Mouse (Mus musculus): ENCODE measurements around the gene Abhd10.

Abhd10 gene

GRCm38 (mm10) chr16:45742615-45743476 is at the start of gene Abhd10:
Abhd10 (minus strand) TSS chr16:45742955.
- peak; percentile 96 for DNase-seq (ENCODE audit: low read depth)

DNA sequence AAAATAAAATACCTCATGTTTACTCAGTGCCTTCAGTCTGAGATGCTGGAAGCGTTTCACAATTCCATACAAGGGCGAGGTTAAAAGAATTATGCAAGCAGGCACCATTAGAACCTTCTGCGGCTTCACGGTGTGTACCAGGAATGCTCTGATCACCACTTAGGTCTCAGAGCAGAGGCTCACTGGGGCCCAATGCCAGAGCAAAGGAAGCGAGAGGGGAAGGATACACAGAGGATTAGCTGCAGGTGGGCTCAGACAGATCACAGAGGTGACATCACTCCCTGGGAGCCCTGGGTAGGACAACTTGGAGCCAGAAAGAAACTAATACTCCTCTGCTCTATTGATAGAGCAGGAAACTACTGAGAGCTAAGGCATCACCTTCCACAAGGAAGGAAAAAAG is 48.5 kb upstream of the Abhd10 start:
- no peak for DNase-seq (ENCODE audit: low read depth)

DNA sequence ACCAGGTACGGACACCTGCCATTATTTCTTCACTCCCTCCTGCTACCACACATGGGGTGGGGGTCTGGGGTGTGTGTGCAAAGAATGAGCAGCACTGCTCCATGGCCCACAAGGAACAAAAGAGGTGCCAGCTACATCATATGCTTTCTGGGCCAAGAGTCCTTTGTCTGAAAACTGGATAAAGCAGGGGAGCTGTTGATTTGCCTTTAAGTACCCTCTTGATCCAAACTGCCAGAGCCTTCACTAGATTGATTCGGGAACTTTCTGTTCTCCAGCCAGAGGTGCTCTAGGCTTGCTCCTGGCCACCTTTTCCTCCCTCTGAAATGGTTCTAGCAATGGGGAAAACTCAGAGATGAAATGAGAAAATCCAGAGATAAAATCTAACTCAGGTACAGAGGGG is 46.6 kb upstream of the Abhd10 start:
- DNase-seq (ENCODE audit: low read depth) = no peak

GRCm38 (mm10) chr16:45787650-45788049 is 44.9 kb upstream of the Abhd10 start:
- no peak for DNase-seq (ENCODE audit: low read depth)

GRCm38 (mm10) chr16:45786639-45787038 is 43.9 kb upstream of the Abhd10 start:
- DNase-seq (ENCODE audit: low read depth) = peak; percentile 81

GRCm38 (mm10) chr16:45780001-45780400 is 37.2 kb upstream of the Abhd10 start:
- DNase-seq (ENCODE audit: low read depth) = no peak

DNA sequence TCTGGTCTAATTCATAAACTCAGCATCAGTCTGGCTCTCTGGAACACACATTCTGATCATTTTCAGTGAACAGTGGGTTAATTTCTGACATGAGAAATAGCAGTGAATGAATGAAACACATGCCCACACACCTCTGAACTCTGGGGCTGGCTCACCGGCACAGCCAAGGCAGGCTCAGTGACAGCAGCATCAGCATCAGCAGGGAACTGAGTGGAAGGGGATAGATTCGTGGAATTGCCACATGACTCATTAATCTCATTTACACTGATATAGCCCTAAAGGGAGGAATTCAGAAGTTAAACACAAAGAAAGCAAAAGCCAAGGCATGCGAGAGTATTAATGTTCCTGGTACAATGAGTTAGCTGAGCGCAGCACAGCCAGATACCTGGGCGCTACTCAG is 32.1 kb upstream of the Abhd10 start:
- DNase-seq (ENCODE audit: low read depth) = no peak

DNA sequence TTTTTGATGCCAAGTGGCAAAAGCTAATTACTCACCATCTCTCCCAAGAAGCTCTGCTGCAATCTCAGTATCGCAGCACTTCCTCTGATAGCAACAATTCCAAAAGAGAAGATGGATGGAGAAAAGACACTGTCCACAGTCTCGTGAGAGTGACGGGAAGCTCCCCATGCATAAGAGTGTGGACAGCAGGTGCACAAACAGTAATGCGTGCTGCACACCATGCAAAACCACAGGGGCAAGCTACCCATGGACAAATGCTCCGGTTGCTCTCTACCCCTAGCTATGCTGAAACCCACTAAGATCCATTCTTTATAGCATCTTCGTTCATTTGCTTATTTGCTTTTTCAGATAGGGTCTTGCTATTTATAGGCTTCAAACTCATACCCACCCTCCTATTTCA is 28.2 kb upstream of the Abhd10 start:
- DNase-seq (ENCODE audit: low read depth) = no peak

- no peak for DNase-seq (ENCODE audit: low read depth)
These were observed 25.3 kb upstream of the Abhd10 start for GRCm38 (mm10) chr16:45767853-45768640.

- DNase-seq (ENCODE audit: low read depth) = no peak
These were observed 24.7 kb upstream of the Abhd10 start for GRCm38 (mm10) chr16:45767434-45767833.

DNA sequence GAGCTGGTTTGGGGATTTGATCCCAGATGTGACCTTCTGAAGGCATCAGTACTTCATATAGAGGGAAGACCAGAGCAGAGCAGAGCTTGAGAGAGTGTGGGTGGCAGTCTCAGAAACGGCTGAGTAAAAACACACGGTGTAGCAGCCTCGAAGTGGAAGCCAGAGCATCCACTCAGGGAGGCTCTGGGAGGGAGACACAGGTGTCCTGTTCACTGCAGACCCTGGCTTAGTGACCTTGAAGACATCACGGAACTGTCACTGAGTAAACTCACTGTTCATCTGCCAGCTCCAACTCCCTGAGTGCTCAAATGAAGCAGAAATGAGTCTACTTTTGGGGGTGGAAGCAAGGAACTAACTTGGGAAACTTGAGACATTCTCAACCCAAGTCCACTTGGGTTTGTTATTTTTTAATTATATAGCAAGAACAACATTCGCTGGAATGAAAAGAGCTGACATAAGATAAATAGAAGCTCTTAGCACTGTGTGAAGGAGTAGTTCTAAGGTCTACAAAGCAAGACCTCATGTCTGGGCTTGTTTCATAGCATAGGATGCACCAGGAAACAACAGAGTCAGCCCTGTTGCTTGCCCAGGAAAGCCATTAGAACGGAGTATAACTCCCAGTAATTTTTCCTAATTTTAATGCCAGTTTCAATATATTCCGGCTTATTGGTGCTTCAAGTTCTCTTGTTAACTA is 23.2 kb upstream of the Abhd10 start:
- DNase-seq (ENCODE audit: low read depth) = no peak

DNA sequence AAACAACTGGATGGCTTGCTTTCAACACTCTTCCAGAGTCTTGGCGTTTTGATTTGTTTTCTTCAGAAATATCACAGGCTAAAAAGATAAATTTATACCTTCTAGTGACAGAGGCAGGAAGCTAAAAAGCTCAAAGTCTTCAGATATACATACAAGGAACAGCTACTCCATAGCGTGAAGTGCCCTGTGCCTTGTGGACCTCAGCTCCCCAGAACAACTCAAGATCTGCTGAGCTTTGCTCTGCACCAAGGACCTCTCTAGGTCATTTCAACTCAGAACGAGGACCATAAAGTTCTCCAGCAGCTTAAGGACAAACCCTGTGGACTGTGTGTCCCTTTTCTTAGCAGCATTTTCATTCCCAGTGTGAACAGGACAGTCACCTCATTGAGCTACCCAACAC is 22.3 kb upstream of the Abhd10 start:
- no peak for DNase-seq (ENCODE audit: low read depth)

- DNase-seq (ENCODE audit: low read depth) = no peak
These were observed 20.2 kb upstream of the Abhd10 start for GRCm38 (mm10) chr16:45762859-45763505.

- DNase-seq (ENCODE audit: low read depth) = no peak
These were observed 18.7 kb upstream of the Abhd10 start for GRCm38 (mm10) chr16:45761425-45761824.

GRCm38 (mm10) chr16:45758726-45759269 is 16.0 kb upstream of the Abhd10 start:
- peak; percentile 65 for DNase-seq (ENCODE audit: low read depth)

GRCm38 (mm10) chr16:45757421-45758078 is 14.8 kb upstream of the Abhd10 start:
- DNase-seq (ENCODE audit: low read depth) = peak; percentile 45

- peak; percentile 85 for DNase-seq (ENCODE audit: low read depth)
These were observed 14.1 kb upstream of the Abhd10 start for GRCm38 (mm10) chr16:45756855-45757254.

DNA sequence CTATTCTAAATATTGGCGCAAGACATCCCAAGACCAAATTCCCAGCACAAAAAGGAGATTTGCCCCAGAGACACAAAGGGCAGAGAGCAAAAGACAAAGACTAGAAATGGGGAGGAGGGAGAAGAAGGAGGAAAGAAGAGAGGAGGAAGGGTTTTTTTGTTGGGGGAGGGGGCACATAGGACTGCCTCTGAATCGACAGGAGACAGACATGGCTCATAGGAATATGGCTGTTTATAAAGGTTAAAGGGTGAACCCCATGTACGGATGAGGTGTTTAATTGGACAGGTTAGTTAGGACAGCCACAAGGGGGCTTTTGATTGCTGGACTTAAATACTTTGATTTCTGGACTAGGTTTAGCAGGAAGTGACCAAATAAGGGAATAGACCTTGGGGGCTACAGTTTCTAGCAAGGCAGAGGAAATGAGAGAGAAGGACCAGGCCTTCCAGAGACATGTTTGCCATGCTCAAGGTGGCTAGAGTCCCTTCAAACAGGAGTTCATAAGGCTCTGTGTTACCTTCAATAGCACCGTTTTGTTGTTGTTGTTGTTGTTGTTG is 913 bp upstream of the Abhd10 start:
- DNase-seq (ENCODE audit: low read depth) = peak; percentile 35

- no peak for DNase-seq (ENCODE audit: low read depth)
These were observed 4.9 kb downstream of the Abhd10 start for GRCm38 (mm10) chr16:45737880-45738279.

- DNase-seq (ENCODE audit: low read depth) = no peak
These were observed 6.0 kb downstream of the Abhd10 start for GRCm38 (mm10) chr16:45736724-45737123.

GRCm38 (mm10) chr16:45729163-45729562 is 13.6 kb downstream of the Abhd10 start:
- DNase-seq (ENCODE audit: low read depth) = no peak
